Mouse (Mus musculus): ENCODE measurements at regions not wholly inside any gene's neighbourhood (a gene's known extent, or its start where the extent isn't known, plus 50 kb on each side); places are given as distances from the start of the nearest gene placed in this dataset.

DNA sequence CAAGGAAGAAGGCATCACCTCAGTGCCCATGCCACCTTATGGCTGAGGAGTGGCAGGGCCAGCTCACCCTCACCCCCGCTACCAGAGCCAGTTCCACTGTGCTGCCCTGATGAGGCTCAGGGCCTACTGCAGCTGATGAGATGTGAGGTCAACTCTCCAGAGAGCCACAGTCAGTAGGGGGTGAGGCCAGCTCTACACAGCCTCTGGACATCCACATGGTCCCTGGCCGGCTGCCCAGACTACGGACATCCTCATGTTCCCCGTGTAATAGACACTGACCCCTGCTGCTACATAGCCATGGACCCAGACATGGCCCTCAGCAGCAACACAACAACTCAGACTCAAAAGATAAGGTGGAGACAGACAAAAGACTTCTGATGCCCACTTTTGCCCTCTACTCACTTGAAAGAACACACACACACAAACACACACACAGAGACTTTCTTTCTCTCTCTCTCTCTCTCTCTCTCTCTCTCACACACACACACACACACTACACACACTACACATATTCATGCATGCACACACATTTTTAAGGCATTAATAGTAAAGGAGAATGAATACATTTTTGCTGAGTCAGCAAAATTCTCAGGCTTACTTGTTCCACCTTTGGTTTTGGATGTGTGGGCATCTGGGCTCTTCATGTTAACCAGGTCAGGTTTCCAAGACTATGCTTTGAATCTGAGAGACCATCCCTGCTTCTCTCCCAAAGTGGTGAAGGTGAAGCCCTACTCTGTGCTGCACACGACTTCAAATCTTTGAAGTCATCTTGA, 604.4 kb upstream of the Nrp1 start:
- peak; percentile 54 for DNase-seq

DNA sequence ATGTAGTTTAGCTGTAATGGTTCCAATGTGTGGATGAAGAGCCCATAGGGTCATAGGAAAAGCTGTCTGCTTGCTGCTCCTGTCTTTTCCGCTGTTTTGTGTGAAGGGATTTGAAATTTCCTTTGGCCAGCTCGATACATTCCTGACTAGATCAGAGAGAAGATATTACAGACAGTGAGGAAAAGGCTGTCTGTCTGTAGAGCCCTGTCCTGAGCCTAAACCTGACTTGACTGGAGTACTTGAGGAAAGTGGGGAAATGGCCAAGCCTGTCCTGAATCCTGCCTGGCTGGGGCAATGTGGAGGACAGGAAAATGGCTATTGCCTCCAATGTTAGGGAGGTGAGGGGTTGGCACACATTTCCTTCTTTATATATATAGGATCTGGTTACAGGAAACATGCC, 601.0 kb upstream of the Nrp1 start:
- no peak for DNase-seq

DNA sequence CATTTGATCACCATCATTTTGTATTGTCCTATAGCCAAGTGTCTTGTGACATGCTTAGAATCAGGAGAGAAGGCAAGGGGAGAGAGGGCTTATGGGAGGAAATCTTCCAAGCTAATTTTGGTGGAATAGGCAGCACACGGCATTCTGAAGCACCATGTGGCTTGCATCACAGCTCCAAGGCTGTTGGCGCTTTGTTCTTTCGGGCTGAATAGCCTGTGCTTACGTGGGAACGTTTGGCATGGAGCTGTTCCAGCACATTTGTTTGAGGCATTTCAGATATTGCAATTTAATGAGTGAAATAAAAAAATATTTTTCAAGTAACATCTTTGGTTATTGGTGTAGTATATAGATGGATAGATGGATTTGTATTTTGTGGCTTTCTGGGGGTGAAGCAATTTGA, 598.5 kb upstream of the Nrp1 start:
- DNase-seq: no peak

DNA sequence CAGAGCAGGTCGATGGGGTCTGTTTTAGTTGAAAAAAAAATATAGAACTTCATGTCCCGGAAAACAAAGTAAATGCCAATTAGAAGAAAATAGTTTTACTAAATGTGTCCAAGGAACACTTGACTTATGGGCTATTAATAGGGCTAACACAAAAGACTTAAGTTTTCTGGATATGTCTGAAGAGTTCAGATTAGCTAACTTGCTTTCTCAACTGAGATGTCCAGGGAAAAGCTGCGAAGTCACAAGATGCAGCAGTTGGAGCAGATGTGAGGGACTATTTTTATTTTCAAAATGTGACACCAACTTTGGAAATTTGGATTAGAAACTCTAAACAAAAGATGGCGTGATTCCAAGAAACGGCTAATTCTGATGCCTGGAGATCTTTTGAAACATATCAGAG, 593.2 kb upstream of the Nrp1 start:
- no peak for DNase-seq

DNA sequence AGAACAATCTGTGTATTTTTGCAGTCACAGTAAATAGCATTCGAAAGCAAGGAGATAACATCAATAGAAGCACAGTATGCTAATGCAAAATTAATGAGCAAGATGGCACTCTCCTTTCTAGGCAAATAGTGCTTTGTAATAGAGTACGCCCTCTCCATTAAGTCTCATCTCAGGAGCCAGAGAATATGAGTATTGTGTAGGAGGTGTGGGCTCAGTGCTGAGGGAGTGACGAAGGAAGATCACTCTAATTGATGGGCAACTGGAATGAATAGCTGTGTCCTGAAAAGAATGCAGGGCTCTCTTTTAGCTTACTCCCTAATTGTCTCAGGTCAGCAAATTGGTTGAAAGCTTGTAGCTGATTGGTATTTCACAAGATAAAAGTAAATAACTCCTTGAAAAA, 590.1 kb upstream of the Nrp1 start:
- no peak for DNase-seq

DNA sequence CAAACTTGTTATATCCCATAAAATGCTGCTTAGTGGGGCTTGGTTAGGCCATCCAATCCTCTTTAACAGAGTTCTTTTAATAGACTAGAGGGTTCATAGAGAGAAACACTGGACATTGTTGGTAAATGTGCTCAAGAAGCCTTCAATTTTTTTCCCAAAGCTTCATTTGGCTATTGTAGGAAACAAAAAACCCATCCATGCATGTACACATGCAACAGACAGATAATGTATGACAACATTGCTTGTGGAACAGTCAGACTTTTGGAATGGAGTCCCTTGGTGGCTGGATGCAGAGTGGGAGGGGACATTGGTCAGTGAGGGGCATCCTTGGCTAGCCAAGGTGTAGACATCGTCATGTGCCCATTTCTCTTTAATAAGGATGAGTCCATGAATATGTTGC, 588.8 kb upstream of the Nrp1 start:
- DNase-seq: no peak

DNA sequence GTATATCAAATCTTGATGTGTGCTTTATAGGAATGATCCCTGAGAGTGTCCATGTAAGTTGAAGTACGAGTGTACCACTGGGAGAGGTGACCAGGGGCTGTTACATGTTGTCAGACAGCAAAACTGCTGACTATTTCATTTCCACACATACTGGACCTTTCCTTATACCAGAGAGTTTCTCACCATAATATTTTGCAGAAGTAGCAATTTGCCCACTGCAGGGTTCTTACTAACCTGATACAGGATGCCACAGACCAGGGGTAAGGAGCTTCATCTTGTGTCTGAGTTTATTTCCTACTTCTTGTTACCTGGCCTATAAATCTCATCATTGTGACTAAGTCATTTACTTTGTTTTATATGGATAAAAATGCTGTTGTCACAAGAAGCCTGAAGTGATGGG, 586.6 kb upstream of the Nrp1 start:
- DNase-seq: no peak

DNA sequence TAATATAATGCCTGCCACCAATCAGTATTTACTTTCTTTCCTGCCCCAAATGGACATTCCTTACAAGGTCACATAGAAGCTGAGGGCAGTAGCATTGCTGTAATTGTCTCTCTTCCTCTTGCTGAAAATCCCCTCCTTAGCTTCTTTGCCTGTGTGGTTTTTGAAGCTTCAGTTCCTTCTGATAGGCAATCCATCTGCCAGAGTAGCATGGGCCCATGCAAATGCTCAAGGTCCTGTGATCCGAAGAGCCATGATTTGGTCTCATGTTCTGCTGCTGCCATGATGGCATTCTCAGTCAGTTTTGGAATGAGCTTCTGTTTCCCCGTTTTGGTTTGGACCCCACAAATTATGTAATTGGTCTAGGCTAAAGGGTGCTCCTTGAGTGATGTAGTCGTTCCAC, 586.0 kb upstream of the Nrp1 start:
- DNase-seq: no peak

DNA sequence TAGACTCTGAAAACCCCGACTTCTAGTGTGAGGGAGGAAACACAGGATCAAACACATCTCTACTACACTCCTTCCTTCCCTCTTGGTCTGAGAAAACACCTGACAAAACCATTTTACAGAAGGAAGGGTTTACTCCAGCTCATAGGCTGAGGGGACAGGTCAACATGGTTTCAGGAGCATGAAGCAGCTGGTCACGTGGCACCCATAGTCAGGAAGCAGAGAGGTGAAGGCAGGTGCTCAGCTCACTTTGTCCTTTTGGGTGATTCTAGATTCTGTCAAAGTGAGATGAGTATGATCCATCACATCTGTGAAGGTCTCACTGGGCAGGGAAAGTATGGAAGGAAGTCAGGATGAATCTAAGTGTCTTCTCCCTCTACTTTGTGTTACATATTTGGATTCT, 585.5 kb upstream of the Nrp1 start:
- no peak for DNase-seq

DNA sequence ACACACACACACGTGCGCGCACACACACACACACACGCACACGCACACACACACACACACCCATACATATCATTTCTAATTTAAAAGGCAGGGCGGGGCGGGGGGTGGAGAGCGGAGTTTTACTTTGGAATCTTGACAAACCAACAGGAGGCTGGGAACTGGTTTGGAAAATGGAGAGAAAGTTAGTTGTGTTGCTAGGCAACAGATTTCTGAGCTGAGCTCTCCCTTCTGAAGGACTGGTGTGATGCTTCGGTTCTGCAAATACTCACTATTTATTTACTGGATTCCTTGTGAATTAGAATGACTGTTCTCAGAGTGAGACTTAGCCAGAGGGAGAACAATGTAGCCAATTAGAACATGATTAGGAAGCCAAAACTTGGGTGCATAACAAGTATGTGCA, 583.8 kb upstream of the Nrp1 start:
- DNase-seq: no peak

DNA sequence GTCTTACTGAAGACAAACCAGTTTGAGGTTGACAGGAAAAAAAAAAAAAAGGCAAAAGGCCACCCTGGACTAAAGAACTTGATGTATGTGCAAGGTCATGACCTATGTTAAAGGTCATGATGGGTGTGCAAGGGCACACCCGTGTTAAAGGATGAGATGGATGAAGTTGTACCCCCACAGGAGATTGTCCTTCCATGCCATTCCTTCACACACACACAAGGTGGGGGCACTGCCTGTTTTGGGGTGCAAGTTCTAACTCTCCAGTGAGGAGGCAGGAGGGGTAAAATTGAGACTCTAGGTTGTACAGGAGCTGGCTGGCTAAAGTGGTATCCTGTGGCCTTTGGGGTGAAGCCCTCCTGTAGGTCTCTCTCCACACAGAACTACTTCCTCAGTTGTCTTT, 583.2 kb upstream of the Nrp1 start:
- no peak for DNase-seq

DNA sequence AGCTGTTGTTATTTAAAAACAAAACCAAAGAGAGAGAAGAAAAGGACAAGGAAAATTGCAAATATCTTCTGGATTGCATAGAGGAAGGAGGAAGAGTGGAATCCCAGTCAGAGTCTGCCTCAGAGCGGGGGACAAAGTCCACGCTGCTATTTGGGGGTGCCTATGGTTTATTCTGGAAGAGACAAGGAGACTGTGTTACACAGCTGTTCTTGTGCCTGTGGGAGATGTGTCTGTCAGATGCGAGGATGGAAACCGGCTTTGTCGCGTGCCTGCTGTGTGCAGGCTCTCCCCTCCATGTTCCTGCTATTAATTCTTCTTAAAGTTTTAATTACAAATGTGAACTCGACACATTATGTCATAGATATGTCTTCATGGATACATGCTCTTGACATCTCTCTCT, 582.7 kb upstream of the Nrp1 start:
- DNase-seq: no peak

DNA sequence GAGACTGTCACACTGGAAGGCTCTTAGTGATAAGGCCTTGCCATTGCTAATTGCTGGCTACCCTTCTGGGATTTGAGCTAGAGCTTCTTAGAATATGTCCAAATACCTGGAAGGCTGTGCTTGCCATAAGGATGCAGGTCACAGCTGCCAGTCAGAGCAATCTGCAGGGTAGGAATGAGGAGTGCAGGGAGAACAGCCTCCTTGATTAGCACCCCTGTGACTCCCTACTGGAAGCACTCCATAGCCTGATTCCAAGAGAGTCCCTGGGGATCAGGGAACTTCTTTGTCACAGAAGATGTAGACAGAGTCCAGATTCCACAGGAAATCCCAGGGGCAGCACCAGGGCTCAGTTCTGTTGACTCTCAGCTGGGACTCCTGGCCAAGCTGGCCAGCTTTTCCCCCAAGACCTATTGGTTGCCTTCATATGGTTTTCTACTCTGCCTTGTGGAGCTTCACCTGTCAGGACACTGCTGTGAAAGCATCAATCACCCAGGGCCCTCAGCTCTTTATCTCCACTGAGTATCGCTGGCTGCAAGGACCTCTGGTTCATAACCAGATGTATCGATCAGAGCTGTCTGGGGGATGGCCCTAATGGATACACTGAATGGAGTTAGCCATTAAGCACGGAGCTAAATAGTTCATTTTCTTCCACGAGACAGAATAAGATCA, 579.9 kb upstream of the Nrp1 start:
- DNase-seq: no peak

DNA sequence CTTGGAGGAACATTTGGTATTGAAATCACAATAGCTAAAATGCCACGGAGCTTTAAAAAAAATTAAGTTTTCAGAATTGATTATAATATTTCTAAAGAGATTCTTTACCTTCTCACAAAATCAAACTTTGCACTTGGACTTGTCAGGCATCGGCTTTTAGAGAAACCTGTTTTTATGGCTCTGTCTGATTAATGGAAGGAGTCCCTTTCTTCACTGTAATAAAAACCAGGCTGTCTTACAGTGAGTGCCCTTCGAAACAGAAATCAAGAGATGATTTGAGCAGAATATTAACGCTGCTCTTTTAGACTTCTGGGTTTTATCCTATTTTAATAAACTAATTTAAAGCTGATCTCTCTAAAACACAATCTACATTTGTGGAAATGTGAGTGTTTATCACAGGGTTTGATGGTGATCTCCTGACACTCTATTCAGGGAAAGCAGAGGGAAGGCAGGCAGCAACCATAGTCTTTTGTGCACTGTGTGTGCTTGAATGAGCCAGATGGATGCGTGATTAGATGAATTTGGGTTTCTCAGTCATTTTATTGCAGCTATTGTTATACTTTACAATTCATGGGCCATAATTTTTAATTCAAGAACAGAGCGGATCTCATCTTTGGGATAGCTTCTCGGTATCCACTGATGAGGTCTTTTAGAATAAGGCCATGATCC, 579.2 kb upstream of the Nrp1 start:
- DNase-seq: no peak

DNA sequence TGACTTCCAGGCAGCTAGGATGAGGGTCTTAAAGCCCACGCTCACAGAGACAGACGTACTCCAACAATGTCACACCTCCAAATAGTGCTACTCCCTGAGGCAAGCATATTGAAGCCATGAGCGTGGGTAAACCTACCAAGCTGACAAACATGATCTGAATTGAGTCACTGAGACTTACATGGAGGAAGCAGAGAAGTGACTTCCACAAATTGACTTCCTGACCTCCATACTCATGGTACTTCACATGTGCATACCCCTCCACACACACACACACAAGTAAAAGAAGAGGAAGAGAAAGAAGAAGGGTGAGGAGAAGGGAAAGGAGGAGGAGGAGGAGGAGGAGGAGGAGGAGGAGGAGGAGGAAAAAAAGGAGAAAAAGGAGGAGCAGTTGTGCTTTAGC, 577.8 kb upstream of the Nrp1 start:
- DNase-seq: no peak

DNA sequence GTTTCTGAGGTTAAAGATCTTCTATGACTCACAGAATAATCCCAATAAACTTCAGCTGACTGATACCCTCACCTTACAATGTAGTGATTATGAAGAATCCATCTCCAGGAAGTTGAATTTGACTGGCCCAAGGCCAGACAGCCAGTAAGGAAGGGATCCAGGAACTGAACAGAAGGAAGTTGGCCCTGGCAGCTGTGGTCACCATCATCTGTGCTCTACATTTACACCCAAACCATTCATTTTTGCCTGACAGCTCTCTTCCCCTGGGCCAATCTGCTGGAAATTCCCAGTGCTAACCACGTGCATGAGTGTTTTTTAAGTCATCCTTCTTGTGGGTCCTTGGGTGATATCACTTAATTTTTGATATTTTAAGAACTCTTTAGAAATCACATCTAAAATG, 577.4 kb upstream of the Nrp1 start:
- no peak for DNase-seq

DNA sequence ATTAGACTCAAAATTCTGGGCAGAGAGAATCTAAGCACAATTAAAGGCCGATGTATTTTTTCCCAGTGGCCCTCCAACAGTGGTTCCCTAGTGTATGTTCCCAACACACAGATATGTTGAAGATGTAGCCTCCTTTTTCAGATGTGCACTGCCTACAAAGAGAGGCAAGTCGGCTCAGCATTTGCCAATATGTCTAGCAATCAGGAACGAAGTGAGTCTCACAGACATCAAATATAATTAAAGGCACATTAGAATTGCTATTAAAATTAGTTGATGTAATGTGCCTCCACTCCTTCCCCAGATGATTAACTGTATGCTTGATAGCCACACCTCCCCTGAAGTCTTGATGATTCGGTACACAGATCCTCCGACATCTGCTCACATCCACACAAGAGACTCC, 565.8 kb upstream of the Nrp1 start:
- no peak for DNase-seq

DNA sequence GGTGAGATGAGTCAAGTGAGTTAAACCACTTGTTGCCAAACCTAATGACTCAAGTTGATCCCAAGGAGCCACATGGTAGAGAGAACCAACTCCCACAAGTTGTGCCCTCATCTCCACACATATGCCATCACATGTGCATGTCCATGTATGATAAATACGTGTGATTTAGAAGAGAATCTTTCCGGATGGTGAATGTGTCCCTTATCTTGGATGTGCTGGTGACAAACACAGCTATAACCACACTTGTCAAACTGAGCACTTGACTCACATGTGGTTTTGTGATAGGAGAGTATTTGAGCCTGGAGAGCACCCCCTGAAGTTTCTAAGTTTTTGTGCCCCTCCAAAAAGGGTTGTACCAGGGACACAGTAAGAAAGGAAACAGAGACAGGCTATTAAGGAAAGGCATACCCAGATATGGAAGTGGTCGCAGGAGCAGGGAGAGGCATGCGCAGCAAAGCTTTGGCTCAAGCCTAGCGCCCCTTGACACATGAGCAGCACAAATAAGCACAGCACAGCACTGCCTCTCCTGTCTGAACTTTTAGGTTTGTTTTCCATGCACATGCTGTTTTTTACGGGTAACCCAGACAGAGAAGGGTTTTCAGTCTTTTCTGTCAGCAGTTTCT, 558.4 kb upstream of the Nrp1 start:
- no peak for DNase-seq

DNA sequence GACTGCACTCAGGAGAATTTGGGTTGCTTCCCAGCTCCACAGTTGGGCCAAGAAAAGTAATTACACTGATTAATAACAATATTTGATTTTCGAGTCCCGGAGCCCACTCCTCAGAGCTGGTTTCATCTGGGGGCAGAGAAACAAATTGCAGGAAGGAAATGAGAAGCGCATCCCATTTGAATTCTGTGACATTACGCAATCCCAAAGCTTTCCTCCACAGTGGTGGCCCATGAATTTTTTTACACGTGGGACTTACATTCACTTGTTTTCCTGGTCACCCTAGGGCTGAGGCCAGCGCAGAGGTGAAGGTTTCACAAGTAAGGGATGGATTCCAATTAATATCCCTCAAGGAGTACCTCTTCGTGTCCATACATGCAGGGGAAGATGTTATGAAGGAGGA, 556.3 kb upstream of the Nrp1 start:
- DNase-seq: peak; percentile 14

DNA sequence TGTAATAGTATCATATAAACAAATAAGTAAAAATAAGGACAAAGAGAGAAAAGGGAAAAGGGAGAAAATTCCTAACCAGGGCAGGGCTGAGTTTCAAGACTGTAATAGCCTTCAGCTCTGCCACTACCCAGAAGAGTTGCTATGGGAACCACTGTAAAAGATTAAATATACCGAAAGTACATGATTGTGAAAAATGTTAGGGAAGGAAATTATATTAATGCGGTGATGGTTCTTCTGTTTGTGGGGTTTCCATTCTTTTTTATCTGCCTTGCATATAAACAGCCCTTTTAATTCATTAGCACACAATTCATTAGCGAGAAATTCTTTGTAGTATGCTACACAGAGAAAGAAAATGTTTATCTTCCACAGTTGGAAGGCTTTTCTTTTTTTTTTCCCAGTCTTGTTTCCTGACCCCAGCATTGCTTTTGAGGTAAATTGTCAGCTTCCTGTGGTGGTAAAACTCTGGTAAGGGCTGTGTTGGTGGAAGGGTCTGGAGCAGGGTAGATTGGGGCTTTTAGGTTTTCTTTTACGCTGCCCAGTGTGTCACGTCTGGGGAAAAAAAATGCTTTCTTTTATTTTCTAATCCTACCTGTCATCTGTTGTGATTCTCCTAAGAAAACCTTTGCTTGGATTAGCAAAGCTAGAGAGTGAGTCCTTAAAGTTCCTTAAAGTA, 555.6 kb upstream of the Nrp1 start:
- DNase-seq: no peak

DNA sequence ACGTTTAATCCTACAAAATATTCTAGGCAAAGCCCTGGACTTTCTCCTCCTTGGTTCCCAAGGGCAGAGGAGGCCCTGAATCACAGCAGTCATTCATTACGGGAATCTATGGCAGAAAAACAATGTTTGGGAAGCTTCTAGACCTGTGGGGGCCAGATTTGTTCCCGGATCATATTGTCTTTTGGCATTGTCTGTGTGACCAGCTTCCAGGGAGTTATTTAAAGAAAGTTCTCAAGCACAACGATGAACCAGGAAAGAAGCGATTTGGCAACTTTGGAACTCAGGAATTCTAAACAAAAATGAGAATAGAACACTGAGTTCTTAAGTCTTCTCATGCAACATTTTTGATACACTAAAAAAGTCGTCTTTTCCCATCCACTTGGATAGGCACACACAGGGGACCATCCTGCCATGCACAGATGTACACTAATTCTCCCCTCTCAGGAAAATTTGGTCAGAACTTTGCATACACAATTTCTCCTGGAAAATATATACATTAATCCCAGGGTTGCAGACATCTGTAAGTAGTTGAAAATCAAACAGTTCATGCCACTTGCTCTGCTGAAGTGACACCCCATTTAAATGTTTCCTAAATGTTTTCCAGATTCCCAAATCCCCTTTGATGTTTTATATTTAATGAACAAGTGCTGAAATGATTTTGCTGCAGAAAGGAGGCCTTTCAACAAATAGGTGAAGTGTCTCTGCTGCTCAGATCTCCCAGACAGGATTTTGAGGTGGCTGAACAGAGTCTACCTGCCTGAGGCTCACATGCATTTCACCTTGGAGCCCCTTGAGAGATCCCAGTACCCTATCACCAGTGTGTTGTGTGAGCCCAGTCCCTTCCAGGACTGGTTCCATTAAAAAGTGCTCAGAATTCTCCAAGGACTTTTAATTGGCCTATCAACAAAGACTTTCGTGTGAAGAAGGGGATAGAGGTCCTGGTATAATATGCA, 548.9 kb upstream of the Nrp1 start:
- DNase-seq: no peak

DNA sequence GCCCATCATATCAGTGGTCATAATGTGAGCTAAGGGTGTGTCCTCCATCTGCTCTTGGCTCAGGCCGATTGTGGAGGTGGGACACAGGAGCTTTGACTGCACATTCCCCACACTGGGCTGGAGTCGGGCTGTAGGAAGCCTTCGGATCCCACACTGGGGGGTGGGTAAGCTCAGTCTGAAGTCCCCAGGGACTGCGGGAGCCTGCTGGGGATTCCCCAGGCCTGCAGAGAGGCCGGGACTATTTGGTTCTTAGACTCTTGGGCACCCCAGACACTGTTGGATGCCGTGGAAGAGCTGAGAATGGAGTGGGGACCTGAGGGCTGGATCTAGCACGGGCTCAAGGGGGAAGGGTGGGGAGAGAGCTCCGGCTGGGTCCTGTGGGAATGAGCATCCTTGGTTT, 547.1 kb upstream of the Nrp1 start:
- no peak for DNase-seq

All from heart, postnatal 4 days (tissue).